Mouse (Mus musculus) C2C12 (cell line): ENCODE measurements at regions not wholly inside any gene's neighbourhood (a gene's known extent, or its start where the extent isn't known, plus 50 kb on each side); places are given as distances from the start of the nearest gene placed in this dataset.

Experiments
- H3K27me3 ChIP-seq: one replicate; pipeline ENCODE4 v1.6.1; 2011; ENCODE audit not compliant: control insufficient read depth, insufficient read depth, insufficient read length
- H3K36me3 ChIP-seq: one replicate; pipeline ENCODE4 v1.6.1; 2011; ENCODE audit not compliant: control insufficient read depth, insufficient read depth
- H3K4me3 ChIP-seq: one replicate; pipeline ENCODE4 v1.5.1; 2011; ENCODE audit warnings: mild to moderate bottlenecking, control low read depth; ENCODE audit not compliant: poor library complexity, insufficient read depth, severe bottlenecking
- H3K79me2 ChIP-seq: one replicate; pipeline ENCODE4 v1.6.1; 2011; ENCODE audit not compliant: control insufficient read depth, insufficient read depth
- H3K79me3 ChIP-seq: one replicate; pipeline ENCODE4 v1.6.1; 2011; ENCODE audit warnings: low read depth, control low read depth
- H3ac ChIP-seq: one replicate; pipeline ENCODE3; 2011; ENCODE audit warnings: low read depth; ENCODE audit not compliant: control insufficient read depth, insufficient read length
- CEBPB ChIP-seq: IDR thresholded peaks from one replicate; pipeline ENCODE4 v1.6.1; 2011; ENCODE audit warnings: low read depth, mild to moderate bottlenecking, control low read depth, moderate library complexity
- CTCF ChIP-seq: IDR thresholded peaks from one replicate; pipeline ENCODE4 v1.5.1; 2011; ENCODE audit not compliant: control insufficient read depth, insufficient read depth, insufficient read length
- FOSL1 ChIP-seq: IDR thresholded peaks from one replicate; pipeline ENCODE4 v1.8.0; 2011; ENCODE audit warnings: mild to moderate bottlenecking, low read length; ENCODE audit not compliant: poor library complexity, insufficient read depth, severe bottlenecking
- MAX ChIP-seq: IDR thresholded peaks from one replicate; pipeline ENCODE4 v1.6.1; 2011; ENCODE audit warnings: mild to moderate bottlenecking, control low read depth
- MYOD1 ChIP-seq: IDR thresholded peaks from one replicate; pipeline ENCODE4 v1.6.1; 2011; ENCODE audit warnings: low read depth; ENCODE audit not compliant: control insufficient read depth, insufficient read length
- MYOG ChIP-seq: IDR thresholded peaks from one replicate; pipeline ENCODE4 v1.6.1; 2011; ENCODE audit not compliant: control insufficient read depth, insufficient read length; ENCODE audit errors: extremely low read depth
- USF1 ChIP-seq: IDR thresholded peaks from one replicate; pipeline ENCODE4 v1.6.1; 2011; ENCODE audit warnings: low read depth, mild to moderate bottlenecking, control low read depth, moderate library complexity

DNA sequence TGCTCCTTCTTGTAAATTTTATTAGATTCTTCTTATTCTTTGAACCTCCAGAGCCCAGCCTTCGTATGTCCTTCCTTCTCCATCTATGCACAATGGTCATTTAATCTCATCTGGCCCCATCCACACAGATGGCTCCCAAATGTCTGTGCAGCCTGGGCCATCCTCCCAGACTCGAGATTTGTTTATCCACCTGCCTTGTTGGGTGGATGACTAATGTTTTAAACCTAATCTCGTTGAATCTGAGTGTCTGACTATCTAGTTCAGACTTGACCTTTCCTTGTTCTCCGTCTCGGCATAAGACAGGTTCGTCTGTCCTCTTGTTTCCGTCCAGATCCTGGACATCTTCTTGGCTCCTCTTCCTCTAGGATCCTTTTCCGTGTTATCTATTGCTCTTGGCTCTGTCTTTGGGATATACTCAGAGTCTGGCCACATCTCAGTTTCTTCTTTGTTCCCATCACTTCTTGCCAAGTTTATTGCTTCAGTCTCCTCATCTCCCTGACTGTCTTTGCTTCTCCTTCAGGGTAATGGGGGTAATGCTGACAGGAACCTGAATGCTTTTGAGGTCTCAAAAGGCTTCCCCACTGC is 141.4 kb upstream of the Gas1 start:
- no peaks in the 10 kb centered on the region for H3K36me3 ChIP-seq

DNA sequence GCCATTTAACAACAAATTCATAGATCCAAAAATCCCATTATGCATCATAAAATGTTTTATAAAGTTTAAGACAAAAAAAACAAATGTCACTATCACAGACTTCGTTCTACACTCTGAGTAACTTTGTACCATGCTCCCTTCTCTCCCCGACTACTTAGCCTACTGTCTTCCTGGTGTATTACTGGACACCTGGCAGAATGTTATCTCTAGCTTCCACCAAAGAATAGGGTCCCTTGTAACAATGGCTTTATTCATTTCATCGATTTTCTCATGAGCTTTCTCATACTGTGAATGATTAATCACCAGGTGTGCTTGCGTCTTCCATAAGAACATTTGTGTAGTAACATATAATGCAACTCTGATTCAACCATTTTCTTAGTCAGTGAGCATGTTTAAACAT is 142.1 kb upstream of the Gas1 start:
- Histone ChIP-seq H3K79me3 (no peaks in the 10 kb centered on the region), H3K79me2 (no peaks in the 10 kb centered on the region), H3ac (no peak overlapping the region), H3K4me3 (no peak overlapping the region), H3K36me3 (no peaks in the 10 kb centered on the region), H3K27me3 (no peaks in the 10 kb centered on the region)
- no peak for TF ChIP-seq MYOD1

More for the DNA sequence above, 141.4 kb upstream of the Gas1 start:
- Histone ChIP-seq H3K27me3 (no peaks in the 10 kb centered on the region), H3ac (no peak overlapping the region), H3K79me3 (no peaks in the 10 kb centered on the region), H3K79me2 (no peaks in the 10 kb centered on the region), H3K4me3 (no peak overlapping the region)
- TF ChIP-seq USF1 (no peak), FOSL1 (no peak), MAX (no peak), CEBPB (no peak), MYOG (no peak), MYOD1 (peak; percentile 77)

DNA sequence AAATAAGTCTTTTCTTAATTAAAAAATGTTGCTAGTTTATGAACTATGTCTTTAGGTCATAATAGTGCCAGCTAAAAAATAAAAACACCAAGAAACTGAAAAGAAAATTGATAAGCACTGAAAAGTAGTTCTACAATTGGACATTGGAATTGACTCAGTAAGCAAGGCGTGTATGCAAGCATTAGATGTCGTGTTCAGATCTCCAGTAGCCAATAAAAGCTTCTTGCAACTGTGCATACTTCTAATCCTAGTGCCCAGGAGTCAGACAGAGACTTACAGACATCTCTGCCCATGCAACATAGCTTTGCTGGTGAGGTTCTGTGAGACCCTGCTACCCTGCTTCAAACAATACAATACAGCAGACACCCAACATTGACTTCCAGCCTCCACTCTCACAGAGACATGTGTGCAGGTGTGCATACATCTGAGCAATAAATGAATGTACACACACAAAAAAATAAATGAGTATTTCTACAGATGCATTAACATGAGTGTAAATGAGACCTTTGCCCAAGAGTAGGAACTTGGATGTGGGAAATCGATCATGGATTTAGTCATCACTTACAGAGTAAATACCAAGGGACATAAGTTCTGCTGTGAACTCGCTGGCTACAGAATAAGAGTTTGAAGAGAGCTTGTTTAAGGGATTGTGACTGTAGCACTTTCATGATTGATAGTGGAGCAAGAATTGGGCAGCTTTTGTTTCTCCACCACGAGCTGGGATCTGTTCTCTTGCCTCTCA is 142.9 kb upstream of the Gas1 start:
- no peaks in the 10 kb centered on the region for H3K27me3 ChIP-seq
- H3K79me3 ChIP-seq: no peaks in the 10 kb centered on the region
- H3K79me2 ChIP-seq: no peaks in the 10 kb centered on the region
- no peak overlapping the region for H3ac ChIP-seq
- H3K36me3 ChIP-seq: no peaks in the 10 kb centered on the region
- no peak overlapping the region for H3K4me3 ChIP-seq
- TF ChIP-seq MYOG (no peak), CTCF (no peak), CEBPB (no peak), MAX (no peak), USF1 (no peak), FOSL1 (no peak), MYOD1 (no peak)

DNA sequence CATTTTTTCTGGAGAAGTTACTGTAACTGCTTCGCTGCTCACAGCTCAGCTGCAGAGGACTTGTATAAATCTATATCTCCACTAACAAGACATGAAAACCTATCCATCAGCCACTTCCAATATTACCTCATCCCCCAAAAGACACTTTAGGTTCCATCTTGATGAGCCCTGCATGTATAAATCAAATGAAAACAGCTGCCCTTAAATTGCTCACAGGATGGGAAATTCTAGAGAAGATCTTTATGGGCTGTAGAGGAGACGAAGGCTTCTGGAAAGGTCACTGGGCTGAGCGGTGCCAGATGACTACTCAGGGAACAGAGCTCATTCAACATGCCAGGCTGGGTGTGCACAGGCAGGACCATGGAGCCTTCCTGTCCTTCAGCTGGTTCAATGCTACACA is 145.4 kb upstream of the Gas1 start:
- no peak for TF ChIP-seq CTCF
- TF ChIP-seq USF1: no peak
- no peak for TF ChIP-seq MAX
- no peak for TF ChIP-seq CEBPB
- TF ChIP-seq MYOD1: no peak
- no peak for TF ChIP-seq FOSL1
- no peak for TF ChIP-seq MYOG
- Histone ChIP-seq H3K27me3 (no peaks in the 10 kb centered on the region), H3K36me3 (no peaks in the 10 kb centered on the region), H3K4me3 (no peak overlapping the region), H3K79me3 (no peaks in the 10 kb centered on the region), H3K79me2 (no peaks in the 10 kb centered on the region), H3ac (no peak overlapping the region)

DNA sequence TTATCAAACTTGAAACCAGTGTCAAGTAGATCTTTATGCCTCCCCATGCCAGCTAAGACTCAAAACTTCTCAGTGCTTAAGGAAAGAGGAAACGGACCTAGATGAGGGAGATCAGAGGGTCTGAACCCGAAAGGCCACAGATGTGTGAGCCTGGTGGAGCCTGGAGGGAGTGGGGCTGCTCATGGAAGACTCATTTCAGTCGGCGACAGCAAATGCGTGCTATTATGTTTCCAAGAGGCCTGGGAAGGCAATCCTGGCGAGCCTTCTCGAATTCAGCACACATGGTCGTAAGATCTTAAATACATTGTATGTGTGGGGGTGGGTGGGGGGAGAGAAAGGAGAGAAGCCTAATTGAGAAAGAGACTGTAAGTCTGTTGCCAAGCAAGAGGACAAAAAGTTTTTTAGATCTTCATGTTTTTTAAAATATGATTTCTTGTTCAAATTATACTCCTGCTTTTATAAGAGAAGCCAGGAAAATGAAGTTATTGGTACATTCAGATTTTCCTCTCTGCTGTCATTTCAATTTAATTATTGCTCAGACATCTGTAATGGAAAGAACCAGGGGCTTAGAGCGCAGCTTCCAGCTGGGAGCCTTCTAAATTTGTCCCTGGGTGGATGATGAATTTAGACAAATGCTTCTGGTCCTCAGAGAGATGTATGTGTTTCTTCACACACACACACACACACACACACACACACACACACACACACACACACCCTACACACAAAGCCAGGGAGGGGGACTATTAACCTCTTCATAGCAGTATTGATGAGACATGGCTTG is 153.5 kb upstream of the Gas1 start:
- no peak overlapping the region for H3K4me3 ChIP-seq
- H3K79me2 ChIP-seq: no peaks in the 10 kb centered on the region
- no peaks in the 10 kb centered on the region for H3K36me3 ChIP-seq
- H3K79me3 ChIP-seq: no peaks in the 10 kb centered on the region
- no peak for TF ChIP-seq USF1
- no peak for TF ChIP-seq CEBPB
- TF ChIP-seq MAX: no peak
- TF ChIP-seq FOSL1: no peak
- no peak for TF ChIP-seq MYOD1
- TF ChIP-seq CTCF: no peak
- no peak for TF ChIP-seq MYOG
- H3ac ChIP-seq: no peak overlapping the region
- no peaks in the 10 kb centered on the region for H3K27me3 ChIP-seq

DNA sequence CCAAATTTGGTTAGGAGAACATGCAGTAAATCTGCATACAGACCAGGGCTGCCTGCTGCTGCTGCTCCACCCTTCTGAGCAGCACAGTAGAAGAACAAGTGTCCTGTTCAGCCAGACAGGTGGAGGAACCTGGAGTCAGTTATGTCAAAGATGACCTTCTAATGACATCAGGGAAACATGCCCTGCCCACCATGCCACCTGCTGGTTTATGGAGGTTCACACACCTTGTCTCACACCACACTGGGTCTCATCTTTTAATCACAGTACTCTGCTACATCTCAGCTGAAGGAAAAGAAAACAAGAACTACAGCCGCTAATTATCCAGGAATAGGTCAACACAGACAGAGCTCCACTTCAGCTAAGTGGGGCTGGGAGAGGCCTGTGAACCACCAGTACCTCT is 159.0 kb upstream of the Gas1 start:
- no peak overlapping the region for H3ac ChIP-seq
- no peaks in the 10 kb centered on the region for H3K27me3 ChIP-seq
- H3K79me3 ChIP-seq: no peaks in the 10 kb centered on the region
- no peaks in the 10 kb centered on the region for H3K36me3 ChIP-seq
- TF ChIP-seq CEBPB: no peak
- TF ChIP-seq USF1: no peak
- TF ChIP-seq MYOG: no peak
- TF ChIP-seq MAX: no peak
- TF ChIP-seq FOSL1: no peak
- TF ChIP-seq CTCF: no peak
- no peak for TF ChIP-seq MYOD1
- no peaks in the 10 kb centered on the region for H3K79me2 ChIP-seq
- H3K4me3 ChIP-seq: no peak overlapping the region
